23 mouse cellular contexts compared by ENCODE assay signal in genomic region chr9:4470791-4471190, GRCm38 (mm10).
DNase-seq lines count a peak whose midpoint lies in the region; ATAC-seq and TF ChIP-seq lines count a peak whose summit lies in the region.
"Had no signal": no experiment of that assay in that cellular context is flagged by ENCODE, and none has a peak within 500 bp of the region (broad histone marks: within the 10 kb centered on the region; RNA-seq: fewer than 3 reads in every experiment).

No protein-coding gene starts in this region.

- H3K9ac ChIP-seq in forebrain, embryonic 14.5 days (ENCODE audit: low read length): no peak overlapping the region
- H3K9ac ChIP-seq in forebrain, embryonic 13.5 days: no peak overlapping the region
- H3K9ac ChIP-seq in kidney, embryonic 16.5 days (replicated peaks; ENCODE audit: low read length): no peak overlapping the region
- H3K9ac ChIP-seq: heart, embryonic 15.5 days; hindbrain, embryonic 14.5 days; limb, embryonic 13.5 days; liver, embryonic 15.5 days; neural tube, embryonic 13.5 days had no signal

- ATAC-seq in forebrain, embryonic 14.5 days: no peak
- no peak for ATAC-seq in forebrain, embryonic 13.5 days
- no peak for ATAC-seq in kidney, embryonic 16.5 days (ENCODE audit: low FRiP score, low TSS enrichment)
- ATAC-seq in frontal cortex, adult (ENCODE audit: low TSS enrichment): no peak
- ATAC-seq: activated CD4-positive, CD25-positive, alpha-beta regulatory T cell, adult 4 months; forebrain, embryonic 16.5 days; intestine, postnatal 0 days had no signal

- TF ChIP-seq POLR2A in kidney, adult 2 months (IDR thresholded peaks at IDR 0.05; ENCODE audit: low read depth, low read length): no peak

- H3K4me2 ChIP-seq in forebrain, embryonic 14.5 days (ENCODE audit: low read length): no peak overlapping the region
- H3K4me2 ChIP-seq in forebrain, embryonic 13.5 days: no peak overlapping the region
- no peak overlapping the region for H3K4me2 ChIP-seq in kidney, embryonic 16.5 days (replicated peaks; ENCODE audit: low read depth, low read length)
- H3K4me2 ChIP-seq: heart, embryonic 15.5 days; hindbrain, embryonic 14.5 days; limb, embryonic 13.5 days; liver, embryonic 15.5 days; neural tube, embryonic 13.5 days had no signal

- H3K4me3 ChIP-seq in forebrain, embryonic 14.5 days (ENCODE audit: low read depth, low read length): no peak overlapping the region
- H3K4me3 ChIP-seq in forebrain, embryonic 13.5 days: no peak overlapping the region
- H3K4me3 ChIP-seq in kidney, adult 2 months (ENCODE audit: insufficient read depth, low read depth, low read length): no peak overlapping the region
- H3K4me3 ChIP-seq in kidney, embryonic 16.5 days (ENCODE audit: low read length): no peak overlapping the region
- H3K4me3 ChIP-seq: erythroblast, embryonic 14.5 days; gastrocnemius, adult 2 months; heart, embryonic 15.5 days; limb, embryonic 13.5 days; liver, embryonic 15.5 days; neural tube, embryonic 13.5 days had no signal

- H3K27ac ChIP-seq in forebrain, embryonic 14.5 days (ENCODE audit: low read depth, low read length): no peak overlapping the region
- no peak overlapping the region for H3K27ac ChIP-seq in forebrain, embryonic 13.5 days
- peak overlapping the region; percentile 64 for H3K27ac ChIP-seq in kidney, adult 2 months (ENCODE audit: insufficient read depth, low read depth, low read length)
- no peak overlapping the region for H3K27ac ChIP-seq in kidney, embryonic 16.5 days (ENCODE audit: low read length)
- H3K27ac ChIP-seq: gastrocnemius, adult 2 months; heart, embryonic 15.5 days; hindbrain, embryonic 14.5 days; limb, embryonic 13.5 days; liver, embryonic 15.5 days; neural tube, embryonic 13.5 days had no signal

- no peak for TF ChIP-seq CTCF in kidney, adult 2 months (conservative IDR thresholded peaks at IDR 0.05; ENCODE audit: insufficient read depth, insufficient read length, low read depth, low read length)

- H3K27me3 ChIP-seq in forebrain, embryonic 14.5 days (replicated peaks; ENCODE audit: control insufficient read depth, insufficient read depth, low read length): no peaks in the 10 kb centered on the region
- no peaks in the 10 kb centered on the region for H3K27me3 ChIP-seq in forebrain, embryonic 13.5 days
- no peaks in the 10 kb centered on the region for H3K27me3 ChIP-seq in kidney, adult 2 months (replicated peaks; ENCODE audit: control insufficient read depth, insufficient read depth, low read length)
- H3K27me3 ChIP-seq in kidney, embryonic 16.5 days (ENCODE audit: insufficient read depth, low read length): no peaks in the 10 kb centered on the region
- H3K27me3 ChIP-seq: heart, embryonic 15.5 days; limb, embryonic 13.5 days; liver, embryonic 15.5 days; neural tube, embryonic 13.5 days had no signal

- H3K4me1 ChIP-seq in forebrain, embryonic 14.5 days (ENCODE audit: control insufficient read depth, insufficient read depth, low read length): no peaks in the 10 kb centered on the region
- H3K4me1 ChIP-seq in forebrain, embryonic 13.5 days: no peaks in the 10 kb centered on the region
- H3K4me1 ChIP-seq in kidney, adult 2 months (ENCODE audit: control insufficient read depth, insufficient read depth, low read length): no peaks in the 10 kb centered on the region
- no peaks in the 10 kb centered on the region for H3K4me1 ChIP-seq in kidney, embryonic 16.5 days (ENCODE audit: insufficient read depth, low read length)
- H3K4me1 ChIP-seq: heart, embryonic 15.5 days; limb, embryonic 13.5 days; liver, embryonic 15.5 days; neural tube, embryonic 13.5 days had no signal

- DNase-seq in forebrain, embryonic 14.5 days (ENCODE audit: low spot score): peak; percentile 8
- peak; percentile 84 for DNase-seq in kidney, adult 2 months
- peak; percentile 93 for DNase-seq in Muller cell, postnatal 12 days (ENCODE audit: inconsistent ontology term)
- peak; percentile 83 for DNase-seq in kidney, adult 9 months
- DNase-seq: B cell, adult 2 months; cerebellum, adult 18-20 months; gastrocnemius, adult 2 months; layer of hippocampus, adult 9-11 months; lung, postnatal 10 days; right cerebral cortex, adult 18-20 months; thymus, postnatal 36 days had no signal

- no peaks in the 10 kb centered on the region for H3K36me3 ChIP-seq in forebrain, embryonic 14.5 days (ENCODE audit: control insufficient read depth, insufficient read depth, low read length)
- H3K36me3 ChIP-seq in forebrain, embryonic 13.5 days (ENCODE audit: poor library complexity, severe bottlenecking): no peaks in the 10 kb centered on the region
- no peaks in the 10 kb centered on the region for H3K36me3 ChIP-seq in kidney, adult 2 months (ENCODE audit: control insufficient read depth, insufficient read depth, low read length)
- H3K36me3 ChIP-seq in kidney, embryonic 16.5 days (ENCODE audit: insufficient read depth, low read length): no peaks in the 10 kb centered on the region
- H3K36me3 ChIP-seq: heart, embryonic 15.5 days; limb, embryonic 13.5 days; liver, embryonic 15.5 days; neural tube, embryonic 13.5 days had no signal

- no peaks in the 10 kb centered on the region for H3K9me3 ChIP-seq in forebrain, embryonic 14.5 days (replicated peaks; ENCODE audit: control insufficient read depth, low read length)
- H3K9me3 ChIP-seq in forebrain, embryonic 13.5 days (replicated peaks): no peaks in the 10 kb centered on the region
- no peaks in the 10 kb centered on the region for H3K9me3 ChIP-seq in kidney, embryonic 16.5 days (ENCODE audit: low read length)
- H3K9me3 ChIP-seq: heart, embryonic 15.5 days; limb, embryonic 13.5 days; liver, embryonic 15.5 days; neural tube, embryonic 13.5 days had no signal

- WGBS in forebrain, embryonic 14.5 days: 60% methylated on average over 2 of the region's 2 CpGs
- 72% methylated on average over 2 of the region's 2 CpGs for WGBS in forebrain, embryonic 13.5 days
- 20% methylated on average over 2 of the region's 2 CpGs for WGBS in kidney, adult 2 months
- WGBS in kidney, embryonic 16.5 days: 58% methylated on average over 2 of the region's 2 CpGs

Comparison
In these comparisons a context has a peak if more than half of its experiments do, and no peak if none do; other contexts are left out.
1. DNase-seq: peak in every context shown above with its lines; median percentile 93 in Muller cell, postnatal 12 days; 84 in kidney, adult 2 months; 83 in kidney, adult 9 months; 8 in forebrain, embryonic 14.5 days.